Mouse (Mus musculus) bone marrow, adult 2 months (tissue): ENCODE results near the gene March4.

Source experiments
- CTCF ChIP-seq: fragments of 200-500 bp; IDR thresholded peaks from 2 replicates; pipeline ENCODE4 v1.5.1; 2011; ENCODE audit warnings: low read length, control low read depth; ENCODE audit not compliant: control insufficient read depth, insufficient read depth
- POLR2A ChIP-seq: fragments of 200-500 bp; IDR thresholded peaks from 2 replicates; pipeline ENCODE4 v1.6.1; 2011; ENCODE audit warnings: low read depth, mild to moderate bottlenecking, control low read depth, low read length, borderline replicate concordance; ENCODE audit not compliant: control insufficient read depth

GRCm38 (mm10) chr1:72506202-72506601 lies 30.5 kb downstream of the March4 start:
- TF ChIP-seq POLR2A: no peak
- TF ChIP-seq CTCF: no peak
